Mouse (Mus musculus) kidney, postnatal 10 days (tissue): ENCODE data around the gene Wfdc1.

Experiments used
- DNase-seq: peaks from one replicate; pipeline ENCODE4 v3.0.0; 2021; ENCODE audit warnings: mixed read lengths

Gene Wfdc1

DNA sequence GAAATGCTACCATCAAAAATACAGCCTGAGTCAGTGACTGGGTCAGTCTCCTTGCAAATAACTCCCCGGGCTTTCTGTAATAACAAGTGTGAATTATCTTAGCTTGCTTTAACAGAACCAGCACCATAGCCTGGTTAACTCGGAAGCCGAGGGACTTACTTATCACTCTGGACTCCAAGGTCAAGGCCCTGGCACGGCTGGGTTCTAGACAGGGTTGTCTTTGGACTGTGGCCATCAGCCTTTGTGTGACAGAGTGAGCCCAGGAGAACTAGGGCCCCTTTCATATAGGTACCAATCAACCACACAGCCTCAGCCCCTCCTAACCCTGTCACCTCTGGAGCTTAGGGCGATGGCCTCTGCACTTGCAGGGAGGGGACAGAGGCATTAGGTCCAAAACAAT, 25.1 kb upstream of the Wfdc1 start:
- DNase-seq: no peak

DNA sequence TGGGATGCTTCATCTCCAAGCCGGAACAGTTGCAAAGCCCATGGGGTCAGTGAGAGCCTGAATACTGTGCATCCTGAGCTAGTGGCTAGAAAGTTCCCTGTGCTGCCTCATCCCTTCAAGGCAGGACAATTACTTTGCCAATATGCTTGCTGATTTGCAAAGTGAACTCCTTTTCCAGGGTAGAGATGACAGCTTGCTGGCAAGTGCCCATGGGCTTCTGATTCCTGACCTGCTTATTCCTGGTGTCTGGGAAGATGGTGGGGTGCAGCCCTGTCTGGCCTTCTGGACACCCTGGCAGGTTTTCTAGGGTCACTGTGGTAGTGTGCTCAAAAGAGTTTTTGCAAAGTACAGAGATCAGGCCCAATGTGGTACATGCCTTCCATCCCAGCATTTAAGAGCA, 23.2 kb upstream of the Wfdc1 start:
- no peak for DNase-seq

DNA sequence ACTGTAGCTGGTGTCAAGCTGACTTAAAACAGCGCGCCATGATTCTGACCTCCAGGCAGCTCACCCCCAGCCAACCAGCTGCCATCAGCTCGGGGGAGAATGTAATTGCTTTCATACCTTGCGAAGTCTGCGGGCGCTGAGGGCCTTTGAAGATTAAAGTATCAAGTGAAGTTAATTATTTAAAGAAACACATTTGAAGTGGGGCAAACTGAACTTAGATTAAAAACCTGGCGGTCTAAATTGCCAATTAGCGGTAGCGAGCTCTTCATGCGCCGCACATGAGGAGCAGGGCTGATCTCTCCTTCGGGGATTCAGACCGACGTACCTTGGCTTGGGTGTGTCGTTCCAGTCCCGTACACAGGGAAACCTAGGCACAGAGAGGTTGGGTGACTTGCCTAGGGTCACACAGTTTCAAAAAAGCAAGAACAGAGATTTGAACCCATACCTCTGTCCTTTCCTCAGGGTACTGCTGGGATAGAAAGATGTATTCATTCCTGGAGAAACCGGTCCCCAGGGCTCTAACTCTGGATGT, 21.7 kb upstream of the Wfdc1 start:
- no peak for DNase-seq

DNA sequence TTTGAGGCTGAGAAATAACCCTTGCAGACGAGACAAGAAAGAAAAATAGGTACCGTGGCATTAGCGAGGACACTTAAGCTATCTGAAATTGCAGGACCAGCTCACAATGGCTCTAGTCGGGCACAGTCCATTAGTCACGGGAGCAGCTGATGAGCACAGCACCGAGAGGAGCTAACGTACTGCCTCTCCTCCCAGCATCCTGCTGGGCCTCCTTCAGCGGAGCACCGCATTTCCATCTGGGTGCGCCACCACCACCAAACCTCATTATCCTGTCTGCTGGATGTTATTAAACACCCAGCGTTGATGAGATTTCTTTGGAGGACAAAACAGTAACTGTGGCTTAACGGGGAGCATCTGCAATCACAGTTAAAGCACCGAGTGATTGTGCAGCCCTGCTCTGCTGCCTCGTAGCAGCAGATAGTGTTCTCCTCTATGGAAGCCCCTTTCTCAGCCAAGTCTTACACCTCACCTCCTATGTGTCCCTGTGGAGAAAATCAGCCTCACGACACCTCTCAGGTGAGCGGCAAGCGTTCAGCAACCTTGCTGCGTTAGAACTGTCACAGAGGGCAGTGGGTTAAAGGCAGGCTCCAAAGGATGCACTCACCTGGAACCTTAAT, 21.1 kb upstream of the Wfdc1 start:
- no peak for DNase-seq

DNA sequence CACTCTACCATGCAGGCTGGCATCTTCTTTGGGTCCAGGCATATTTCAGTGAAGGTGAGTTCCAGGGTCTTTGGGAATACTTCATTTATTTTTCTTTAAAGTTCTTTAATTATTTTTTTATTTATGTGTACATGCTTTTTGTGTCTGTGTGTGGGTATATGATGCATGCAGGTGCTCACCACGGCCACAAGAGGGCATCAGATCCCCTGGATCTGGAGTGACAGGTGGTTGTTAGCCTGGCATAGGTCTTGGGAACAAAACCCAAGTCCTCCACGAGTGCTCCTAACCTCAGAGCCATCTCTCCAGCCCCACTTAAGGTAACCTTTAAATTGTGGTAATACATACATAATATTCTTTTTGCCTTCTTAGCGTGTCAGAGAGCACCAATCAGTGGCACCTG, 20.0 kb upstream of the Wfdc1 start:
- no peak for DNase-seq

DNA sequence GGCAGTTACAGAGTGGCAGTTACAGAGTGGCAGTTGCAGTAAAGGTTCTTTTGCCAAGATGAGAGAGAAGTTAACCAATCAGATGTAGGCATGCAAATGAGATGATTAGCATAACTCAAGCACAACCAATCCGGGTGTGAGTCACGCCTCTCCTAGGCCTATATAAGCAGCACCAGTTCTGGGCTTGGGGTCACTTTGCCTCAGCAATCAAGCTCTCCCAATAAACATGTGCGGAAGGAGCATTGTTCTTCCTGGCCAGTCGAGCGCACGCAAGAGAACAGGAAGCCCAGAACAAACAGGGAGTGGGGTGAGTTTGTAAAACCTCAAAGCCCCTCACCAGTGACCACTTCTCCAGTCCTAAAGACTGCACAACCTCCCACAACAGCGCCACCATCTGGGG, 19.3 kb upstream of the Wfdc1 start:
- no peak for DNase-seq

DNA sequence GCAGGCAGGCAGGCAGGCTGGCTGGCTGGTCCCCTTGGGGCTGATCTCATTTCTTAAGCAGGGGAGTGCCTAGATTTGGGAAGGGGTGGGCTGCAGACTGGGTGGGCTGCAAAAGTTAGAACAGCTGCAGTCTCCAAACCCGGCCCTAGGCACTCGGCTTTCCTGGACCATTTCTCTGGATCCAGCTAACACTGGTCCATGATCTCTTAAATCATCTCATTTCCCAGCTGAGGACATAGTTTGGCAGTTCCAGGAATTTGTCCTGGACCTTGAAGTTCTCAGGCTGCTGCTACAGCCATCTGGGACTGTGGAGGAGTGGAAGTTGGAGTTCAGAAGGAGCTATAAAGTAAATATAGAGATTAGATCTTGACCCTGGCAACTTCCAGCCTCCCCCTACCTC, 14.8 kb upstream of the Wfdc1 start:
- DNase-seq: peak; percentile 56

DNA sequence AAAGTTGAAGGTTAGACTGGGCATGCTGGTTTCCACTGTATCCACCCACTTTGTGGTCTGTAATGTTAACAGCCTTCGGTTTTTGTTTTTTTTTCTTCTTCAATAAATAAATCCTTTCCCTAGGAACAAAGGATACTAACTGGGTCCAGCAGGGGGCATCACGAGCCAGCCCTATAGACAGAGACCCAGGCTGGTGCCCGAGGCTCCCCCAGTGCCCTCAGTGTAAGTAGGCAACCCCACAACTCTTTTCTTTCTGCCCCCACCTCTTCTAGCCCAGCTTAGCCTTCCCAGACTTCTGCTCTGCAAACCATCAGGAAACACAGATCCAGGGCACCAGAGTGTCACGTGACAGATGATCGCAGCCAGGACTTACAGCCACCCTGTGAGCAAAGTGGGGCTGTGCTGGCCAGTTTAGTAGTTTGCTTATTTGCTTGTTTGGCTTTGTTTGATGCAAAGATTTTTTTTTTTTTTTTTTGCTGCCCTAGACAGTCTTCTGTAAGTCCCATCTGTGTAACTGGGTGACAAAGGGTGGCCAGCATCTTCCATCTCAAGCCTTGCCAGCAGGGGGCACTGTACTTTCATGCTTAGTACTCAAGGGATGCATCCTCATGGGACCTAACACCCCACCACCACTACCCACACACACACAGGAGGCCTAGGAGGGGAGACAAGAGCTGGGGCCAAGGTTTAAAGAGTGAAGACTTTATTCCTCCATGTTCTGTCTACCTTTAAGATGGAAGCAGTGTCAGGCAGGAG, 9.3 kb upstream of the Wfdc1 start:
- DNase-seq: peak; percentile 64

DNA sequence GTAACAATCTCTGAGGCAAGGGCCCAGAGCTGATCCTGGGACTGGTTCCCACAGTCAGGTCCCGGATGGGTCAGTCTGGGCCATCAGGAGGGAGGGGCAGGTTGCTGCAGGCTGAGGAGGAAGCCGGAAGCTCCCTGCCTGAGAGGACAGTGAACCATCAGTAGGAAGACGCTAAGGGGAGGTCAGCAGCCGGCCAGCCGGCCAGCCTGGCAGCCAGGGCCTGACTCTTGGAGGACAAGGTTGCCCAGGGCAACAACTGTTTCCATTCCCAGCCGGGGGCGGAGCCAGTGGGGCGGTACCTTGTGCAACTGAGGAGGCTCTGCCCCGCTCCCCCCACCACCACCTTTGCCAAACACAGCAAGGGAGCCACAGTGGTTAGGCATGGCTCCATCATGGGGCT, 5.1 kb upstream of the Wfdc1 start:
- peak; percentile 82 for DNase-seq

DNA sequence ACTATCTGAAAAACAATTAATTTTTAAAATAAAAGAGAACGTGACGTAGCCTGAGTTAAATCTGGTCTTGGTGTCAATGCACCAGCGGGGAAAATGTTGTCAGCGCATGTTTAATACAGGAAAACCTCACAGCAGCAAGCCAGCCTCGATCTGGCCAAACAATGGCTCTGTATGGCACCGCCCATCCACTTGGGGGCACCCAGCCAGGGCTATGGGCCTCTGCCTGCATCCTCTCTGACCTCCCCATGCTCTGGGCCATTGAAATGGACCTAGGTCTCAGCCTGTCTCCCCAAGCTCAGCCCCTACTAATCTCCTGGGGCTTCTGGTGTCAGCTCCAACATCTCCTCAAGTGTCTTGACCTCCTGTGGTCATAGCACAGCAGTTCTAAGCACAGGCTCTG, 4.3 kb upstream of the Wfdc1 start:
- DNase-seq: peak; percentile 49

DNA sequence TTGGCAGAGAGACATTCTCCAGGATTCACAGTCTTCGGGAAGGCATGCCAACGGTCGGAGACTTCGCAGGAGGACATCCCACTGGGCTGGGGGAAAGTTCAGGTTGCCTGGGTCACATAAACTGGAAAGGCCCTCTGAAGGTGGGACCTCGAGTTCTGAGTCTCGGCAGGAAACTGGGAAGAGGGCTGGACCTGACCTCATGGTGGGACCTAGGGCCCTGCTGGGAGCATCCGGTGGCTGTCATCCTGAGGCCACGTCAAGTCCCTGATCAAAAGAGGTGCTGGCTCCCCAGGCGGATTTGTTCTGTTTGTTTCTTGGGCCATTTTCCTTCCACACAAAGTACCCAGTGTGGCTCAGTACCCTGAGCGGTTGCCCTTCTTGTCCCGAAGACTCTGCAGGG, 2.7 kb upstream of the Wfdc1 start:
- DNase-seq: no peak

DNA sequence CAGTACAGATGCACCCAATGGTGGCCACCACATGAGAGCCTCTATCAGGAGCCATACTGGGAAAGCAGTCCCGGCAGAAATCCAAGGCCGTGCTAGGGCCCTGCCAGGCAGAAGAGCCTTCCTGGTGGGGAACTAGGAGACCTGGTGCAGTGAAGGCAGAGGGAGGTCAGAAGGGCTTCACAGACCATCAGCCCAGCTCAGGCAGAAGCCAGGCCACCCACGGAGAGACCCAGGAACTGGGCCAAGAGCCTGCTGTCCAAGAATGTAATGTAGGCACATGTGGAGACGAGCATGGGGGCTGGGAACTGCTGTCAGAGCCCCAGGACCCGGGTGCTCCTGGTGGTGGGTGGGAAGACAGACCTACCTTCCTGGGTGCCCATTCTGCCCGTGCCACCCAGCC, 895 bp upstream of the Wfdc1 start:
- DNase-seq: peak; percentile 68

DNA sequence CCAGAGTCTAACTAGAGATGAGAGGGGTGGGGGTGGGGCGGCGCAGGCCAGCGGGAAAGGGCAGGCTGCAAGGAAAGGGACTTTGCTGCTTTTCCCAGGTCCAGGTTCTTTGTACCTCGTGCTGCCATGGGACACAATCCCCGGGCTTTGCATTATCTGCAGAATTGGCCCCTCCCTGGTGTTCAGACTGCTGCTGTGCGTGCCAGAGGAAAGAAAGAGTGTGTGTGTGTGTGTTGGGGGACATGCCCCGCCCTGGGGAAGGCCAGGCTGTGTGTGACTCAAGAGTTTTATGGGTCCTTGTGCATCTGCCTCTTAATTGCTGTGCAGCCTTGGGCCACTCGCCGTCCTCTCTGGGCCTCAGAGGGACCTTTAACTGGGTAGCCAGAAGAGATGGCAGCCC, 2.3 kb downstream of the Wfdc1 start:
- DNase-seq: no peak

DNA sequence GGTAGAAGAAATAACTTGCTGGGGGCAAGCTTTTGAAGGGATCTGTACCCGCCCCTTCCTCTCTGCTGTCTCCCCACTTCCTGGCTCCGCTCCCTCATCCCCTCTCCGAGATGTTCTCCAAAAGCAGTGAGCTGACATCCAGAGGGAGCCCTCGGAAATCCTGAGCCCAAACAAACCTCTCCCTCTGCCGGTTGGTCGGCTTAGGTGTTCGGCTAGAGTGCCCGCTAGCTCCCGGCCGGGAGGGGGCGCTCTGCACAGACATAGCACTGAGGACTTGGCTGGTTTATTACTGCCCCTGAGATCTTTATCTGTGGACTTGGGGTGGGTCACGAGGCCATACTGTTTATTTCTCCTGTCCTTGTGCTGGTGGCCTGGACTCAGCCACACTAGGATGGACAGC, 3.1 kb downstream of the Wfdc1 start:
- DNase-seq: no peak

DNA sequence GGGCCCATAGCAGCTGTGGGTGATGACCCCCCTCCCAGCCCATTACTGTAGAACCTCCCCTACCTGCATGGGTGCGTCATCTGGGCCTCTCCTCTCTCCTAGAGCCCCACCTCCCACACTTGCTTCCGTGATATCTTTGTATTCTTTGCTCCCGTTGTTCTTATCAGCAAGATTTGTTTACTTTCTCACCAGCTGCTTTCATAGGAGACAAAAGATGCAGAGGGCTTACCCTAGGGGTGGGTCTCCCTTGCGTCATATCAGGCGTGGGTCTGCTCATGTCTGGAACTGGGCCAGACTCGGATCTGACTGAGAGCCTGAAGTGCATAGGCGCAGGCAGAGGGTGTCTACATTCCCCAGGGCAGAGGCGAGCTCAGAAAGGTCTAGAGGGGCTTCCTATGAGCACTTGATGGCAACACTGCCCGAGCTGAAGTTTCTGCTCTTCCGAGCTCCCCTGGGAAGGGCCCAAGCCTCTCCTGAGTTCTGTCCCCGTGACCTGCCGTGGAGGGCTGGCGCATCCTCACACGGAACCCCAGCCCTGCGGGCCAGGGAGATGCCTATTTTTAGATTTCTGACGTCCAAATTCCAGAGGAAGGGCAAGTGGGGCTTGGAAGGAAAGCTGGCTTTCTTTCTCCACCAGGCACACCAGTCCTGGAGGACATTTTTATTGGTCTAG, 4.4 kb downstream of the Wfdc1 start:
- DNase-seq: peak; percentile 52

DNA sequence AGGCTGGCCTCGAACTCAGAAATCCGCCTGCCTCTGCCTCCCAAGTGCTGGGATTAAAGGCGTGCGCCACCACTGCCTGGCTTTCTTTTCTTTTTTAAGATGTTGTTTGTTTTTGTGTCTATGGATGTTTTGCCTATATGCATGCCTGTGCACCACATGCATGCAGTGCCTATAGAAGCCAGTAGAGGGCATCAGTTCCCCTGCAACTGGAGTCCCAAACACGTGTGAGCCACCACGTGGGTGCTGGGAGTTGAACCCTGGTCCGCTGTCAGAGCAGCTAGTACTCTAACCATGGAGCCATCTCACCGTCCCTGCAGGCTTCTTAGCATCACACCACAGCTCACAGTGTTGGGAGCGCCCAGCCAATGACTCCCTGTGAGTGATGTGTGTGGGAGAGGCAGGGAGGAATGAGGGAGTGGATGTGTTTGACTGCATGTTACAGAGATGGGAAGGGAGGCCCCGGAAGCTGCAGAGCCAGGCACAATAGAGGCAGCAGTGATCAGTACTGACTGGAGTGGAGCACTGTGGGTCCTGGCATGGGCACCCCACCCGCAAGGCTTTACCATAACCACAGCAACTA, 7.9 kb downstream of the Wfdc1 start:
- no peak for DNase-seq

DNA sequence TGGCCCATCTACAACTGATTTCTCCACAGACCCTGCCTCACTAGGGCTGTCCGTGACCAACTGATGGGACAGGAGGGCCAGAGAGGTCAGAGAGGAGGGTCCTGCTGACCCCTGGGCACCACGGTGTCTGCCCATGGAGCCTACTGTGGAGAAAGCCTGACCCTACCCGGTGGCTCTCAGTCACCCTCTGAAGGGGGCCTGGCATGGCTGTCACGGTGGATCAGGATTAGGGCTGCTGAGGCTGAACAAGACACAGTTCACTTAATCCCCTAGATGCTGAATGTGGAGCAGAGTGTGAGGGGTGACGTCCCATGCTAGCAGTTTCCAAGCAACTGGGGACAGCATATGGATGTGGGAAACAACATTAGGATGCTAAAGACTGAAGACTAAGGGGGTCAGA, 9.3 kb downstream of the Wfdc1 start:
- DNase-seq: no peak

DNA sequence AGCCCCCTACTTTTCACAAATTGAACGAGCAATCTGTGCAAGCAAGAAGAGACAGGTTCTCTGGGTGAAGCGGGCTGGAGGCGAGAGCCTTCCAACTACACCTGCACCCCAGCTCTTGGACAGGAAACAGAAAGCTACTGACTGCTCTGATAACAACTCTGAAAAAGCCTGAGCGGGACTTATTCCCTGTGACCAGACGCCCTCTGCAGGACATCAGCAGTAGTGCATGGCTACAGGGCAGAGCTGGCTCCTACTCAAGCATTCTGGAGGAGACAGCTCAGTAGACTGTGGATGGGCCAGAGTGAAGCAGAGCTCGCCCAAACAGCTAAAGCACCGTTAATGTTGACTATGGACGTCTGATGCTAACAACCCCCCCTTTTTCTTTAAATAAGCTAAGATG, 10.2 kb downstream of the Wfdc1 start:
- peak; percentile 95 for DNase-seq

DNA sequence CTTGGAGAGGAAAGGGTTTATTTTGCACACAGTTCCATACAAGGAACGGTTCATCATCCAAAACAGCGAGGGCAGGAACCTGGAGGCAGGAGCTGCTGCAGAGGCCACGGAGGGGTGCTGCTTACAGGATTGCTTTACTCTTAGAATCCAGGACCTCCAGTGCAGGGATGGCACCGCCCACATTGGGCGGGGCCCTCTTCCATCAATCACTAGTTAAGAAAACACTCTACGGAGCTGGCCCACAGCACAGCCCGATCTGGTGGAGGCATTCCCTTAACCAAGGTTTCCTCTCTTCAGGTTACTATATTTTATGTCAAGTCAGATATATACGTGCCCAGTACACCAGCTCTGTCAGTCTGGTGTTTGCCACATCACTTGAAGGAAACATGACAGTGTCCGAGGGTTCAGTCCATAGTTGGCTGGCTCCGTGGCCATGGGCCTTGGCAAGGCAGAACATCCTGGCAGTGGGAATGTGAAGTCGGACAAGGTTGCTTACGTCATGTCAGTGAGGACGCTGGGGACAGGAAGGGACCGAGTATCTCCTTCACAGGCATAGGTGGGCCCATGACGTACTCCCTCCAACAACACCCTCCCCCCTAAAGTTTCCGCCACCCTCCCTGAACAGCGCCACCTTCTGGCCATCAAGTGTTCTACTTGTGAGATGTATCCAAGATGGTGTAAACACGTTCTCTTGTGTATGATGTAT, 12.1 kb downstream of the Wfdc1 start:
- DNase-seq: peak; percentile 54

DNA sequence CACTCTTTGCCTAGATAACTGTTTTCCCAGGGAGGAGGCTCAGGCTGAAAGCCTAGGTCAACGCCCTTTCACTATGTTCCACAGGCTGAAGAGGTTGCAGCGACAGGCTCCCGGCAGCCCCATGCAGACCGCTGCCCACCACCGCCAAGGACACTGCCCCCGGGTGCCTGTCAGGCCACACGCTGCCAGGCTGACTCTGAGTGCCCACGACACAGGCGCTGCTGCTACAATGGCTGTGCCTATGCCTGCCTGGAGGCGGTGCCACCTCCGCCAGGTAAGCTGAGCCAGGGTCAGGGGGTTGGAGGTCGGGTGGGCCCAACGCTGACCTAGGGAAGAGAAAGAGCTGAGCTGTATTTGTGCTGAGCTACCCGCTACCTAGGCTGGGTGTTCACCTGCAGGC, 13.0 kb downstream of the Wfdc1 start:
- no peak for DNase-seq

DNA sequence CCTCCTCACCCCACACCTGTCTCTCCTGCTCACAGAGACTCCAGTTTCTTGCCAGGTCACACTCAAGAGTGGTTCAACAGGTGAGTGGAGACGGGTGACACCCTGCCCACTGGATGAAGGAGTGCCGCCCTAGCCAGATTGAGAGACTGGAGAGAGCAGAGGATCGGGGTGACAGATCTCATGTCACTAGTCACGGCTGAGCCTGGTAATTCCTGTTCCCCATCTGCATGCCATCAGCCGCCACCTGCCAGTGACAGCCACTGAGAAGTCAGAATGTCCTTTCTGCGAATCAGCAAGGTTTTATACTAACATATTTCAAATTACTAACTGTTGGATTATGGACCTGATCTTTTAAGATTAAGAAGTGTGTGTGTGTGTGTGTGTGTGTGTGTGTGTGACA, 24.4 kb downstream of the Wfdc1 start:
- DNase-seq: no peak

DNA sequence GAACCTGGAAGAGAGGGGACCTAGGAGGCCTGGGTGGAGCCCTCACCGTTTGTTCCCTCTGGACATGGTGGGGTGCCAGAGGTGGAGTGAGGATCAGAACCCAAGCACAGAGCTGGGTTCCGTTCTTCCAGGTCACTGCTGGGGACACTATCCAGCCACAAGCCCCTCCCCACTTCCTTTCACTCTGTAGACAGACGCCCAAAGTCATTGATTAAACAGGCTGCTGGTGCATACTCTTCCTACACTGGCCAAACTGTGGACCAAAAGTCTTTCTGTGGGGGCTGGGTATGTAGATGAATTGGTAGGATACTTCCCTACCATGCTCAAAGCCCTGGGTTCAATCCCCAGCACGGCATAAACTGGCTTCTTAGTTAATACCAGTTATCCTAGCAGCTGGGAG, 25.8 kb downstream of the Wfdc1 start:
- no peak for DNase-seq

DNA sequence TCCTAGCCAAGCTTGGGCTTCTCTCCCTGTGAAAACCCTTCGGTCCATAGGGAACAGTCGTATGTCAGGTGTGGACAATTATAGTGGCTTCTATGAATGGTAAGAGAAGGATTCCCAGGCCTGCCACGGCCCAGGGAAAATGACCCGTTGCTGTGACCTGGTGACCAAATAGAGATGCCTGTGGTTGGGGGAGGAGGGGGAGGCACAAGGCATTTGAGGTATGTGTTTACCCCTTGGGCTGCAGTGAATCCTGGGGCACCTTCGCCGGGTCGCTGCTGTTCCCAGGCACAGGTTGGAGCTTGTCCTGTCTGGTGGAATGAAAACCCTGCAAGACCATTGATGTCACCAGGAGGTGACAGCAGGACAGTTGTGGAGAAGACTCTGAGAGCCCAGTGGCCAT, 28.5 kb downstream of the Wfdc1 start:
- no peak for DNase-seq
